Mouse (Mus musculus): Measurements from ENCODE around the gene Slc2a5.

Gene Slc2a5

GRCm38 (mm10) chr4:150138084-150138543 lies 19.0 kb downstream of the Slc2a5 start:
- in situ Hi-C loops (cut with MboI, MseI): no loop called here

GRCm38 (mm10) chr4:150139090-150139489 lies 20.0 kb downstream of the Slc2a5 start:
- in situ Hi-C loops (cut with MboI, MseI): no loop called here

GRCm38 (mm10) chr4:150140346-150140745 lies 21.3 kb downstream of the Slc2a5 start:
- in situ Hi-C loops (cut with MboI, MseI): loop anchor here (10.0 kb wide), 1 partner anchor 884 kb away; no protein-coding TSS in a partner anchor

GRCm38 (mm10) chr4:150144242-150144641 lies 25.2 kb downstream of the Slc2a5 start:
- in situ Hi-C loops (cut with MboI, MseI): loop anchor here (10.0 kb wide), 1 partner anchor 881 kb away; no protein-coding TSS in a partner anchor

GRCm38 (mm10) chr4:150146286-150146685 lies 27.2 kb downstream of the Slc2a5 start:
- in situ Hi-C loops (cut with MboI, MseI): loop anchor here (10.0 kb wide), 1 partner anchor 879 kb away; no protein-coding TSS in a partner anchor

- in situ Hi-C loops (cut with MboI, MseI): no loop called here
Observed at GRCm38 (mm10) chr4:150151045-150151444, 32.0 kb downstream of the Slc2a5 start.

- in situ Hi-C loops (cut with MboI, MseI): no loop called here
Observed at GRCm38 (mm10) chr4:150152483-150152882, 33.4 kb downstream of the Slc2a5 start.

GRCm38 (mm10) chr4:150155301-150155700 lies 36.2 kb downstream of the Slc2a5 start:
- in situ Hi-C loops (cut with MboI, MseI): no loop called here

- in situ Hi-C loops (cut with MboI, MseI): no loop called here
Observed at GRCm38 (mm10) chr4:150155731-150156130, 36.6 kb downstream of the Slc2a5 start.

GRCm38 (mm10) chr4:150157348-150157882 lies 38.3 kb downstream of the Slc2a5 start:
- in situ Hi-C loops (cut with MboI, MseI): no loop called here

- in situ Hi-C loops (cut with MboI, MseI): no loop called here
Observed at GRCm38 (mm10) chr4:150159458-150159857, 40.4 kb downstream of the Slc2a5 start.

- in situ Hi-C loops (cut with MboI, MseI): no loop called here
Observed at GRCm38 (mm10) chr4:150162561-150163169, 43.6 kb downstream of the Slc2a5 start.

- in situ Hi-C loops (cut with MboI, MseI): no loop called here
Observed at GRCm38 (mm10) chr4:150164875-150165274, 45.8 kb downstream of the Slc2a5 start.

- in situ Hi-C loops (cut with MboI, MseI): no loop called here
Observed at GRCm38 (mm10) chr4:150168406-150168805, 49.3 kb downstream of the Slc2a5 start.

GRCm38 (mm10) chr4:150172107-150172506 lies 53.0 kb downstream of the Slc2a5 start:
- in situ Hi-C loops (cut with MboI, MseI): no loop called here

GRCm38 (mm10) chr4:150173281-150173680 lies 54.2 kb downstream of the Slc2a5 start:
- in situ Hi-C loops (cut with MboI, MseI): no loop called here

- in situ Hi-C loops (cut with MboI, MseI): no loop called here
Observed at GRCm38 (mm10) chr4:150174027-150174426, 54.9 kb downstream of the Slc2a5 start.

- in situ Hi-C loops (cut with MboI, MseI): no loop called here
Observed at GRCm38 (mm10) chr4:150176535-150176934, 57.5 kb downstream of the Slc2a5 start.

GRCm38 (mm10) chr4:150177122-150177521 lies 58.0 kb downstream of the Slc2a5 start:
- in situ Hi-C loops (cut with MboI, MseI): no loop called here

- in situ Hi-C loops (cut with MboI, MseI): no loop called here
Observed at GRCm38 (mm10) chr4:150178131-150178530, 59.0 kb downstream of the Slc2a5 start.

GRCm38 (mm10) chr4:150181304-150181703 lies 62.2 kb downstream of the Slc2a5 start:
- in situ Hi-C loops (cut with MboI, MseI): no loop called here

- in situ Hi-C loops (cut with MboI, MseI): no loop called here
Observed at GRCm38 (mm10) chr4:150188236-150188635, 69.2 kb downstream of the Slc2a5 start.

GRCm38 (mm10) chr4:150192199-150192598 lies 73.1 kb downstream of the Slc2a5 start:
- in situ Hi-C loops (cut with MboI, MseI): loop anchor here (10.0 kb wide), 1 partner anchor 1677 kb away; no protein-coding TSS in a partner anchor
